Mouse (Mus musculus) limb, embryonic 14.5 days (tissue): ENCODE measurements around the gene Cd36. TPM values are rescaled to one million over a fixed set of nuclear protein-coding genes. Genes with fewer than 3 reads are reported as not detected.

Experiments
- ATAC-seq: fragments of 200-750 bp; cut with Nextera tagmentation; 2 replicates; pipeline ENCODE4 v1.8.0; 2017; ENCODE audit warnings: low read depth, moderate number of reproducible peaks, moderate TSS enrichment; ENCODE audit not compliant: low FRiP score
- DNase-seq: peaks from one replicate; pipeline ENCODE4 v3.0.0-alpha.2; 2015; ENCODE audit warnings: low spot score
- H3K27ac ChIP-seq: fragments of 300-500 bp; sonication (generic); replicated peaks from 2 replicates; pipeline ENCODE4 v1.5.1; 2014; ENCODE audit warnings: low read depth, mild to moderate bottlenecking, low read length, moderate library complexity, mixed read lengths
- H3K27me3 ChIP-seq: fragments of 300-500 bp; sonication (generic); 2 replicates; pipeline ENCODE4 v1.6.1; 2014; ENCODE audit warnings: low read length, mixed read lengths; ENCODE audit not compliant: control insufficient read depth, insufficient read depth
- H3K36me3 ChIP-seq: fragments of 300-500 bp; sonication (generic); 2 replicates; pipeline ENCODE4 v1.6.1; 2014; ENCODE audit warnings: mild to moderate bottlenecking, low read length, moderate library complexity, mixed read lengths; ENCODE audit not compliant: control insufficient read depth, insufficient read depth
- H3K4me1 ChIP-seq: fragments of 300-500 bp; sonication (generic); 2 replicates; pipeline ENCODE4 v1.6.1; 2014; ENCODE audit warnings: antibody characterized with exemption, low read length, mixed read lengths; ENCODE audit not compliant: control insufficient read depth, insufficient read depth
- H3K4me2 ChIP-seq: fragments of 300-500 bp; sonication (generic); replicated peaks from 2 replicates; pipeline ENCODE4 v1.6.1; 2014; ENCODE audit warnings: low read depth, mild to moderate bottlenecking, low read length, moderate library complexity; ENCODE audit not compliant: severe bottlenecking
- H3K4me3 ChIP-seq: fragments of 300-500 bp; sonication (generic); replicated peaks from 2 replicates; pipeline ENCODE4 v1.5.1; 2014; ENCODE audit warnings: low read length
- H3K9ac ChIP-seq: fragments of 300-500 bp; sonication (generic); 2 replicates; pipeline ENCODE4 v1.6.1; 2014; ENCODE audit warnings: mild to moderate bottlenecking, low read depth, low read length, moderate library complexity; ENCODE audit not compliant: severe bottlenecking
- H3K9me3 ChIP-seq: fragments of 300-500 bp; sonication (generic); 2 replicates; pipeline ENCODE4 v1.6.1; 2016; ENCODE audit warnings: low read length; ENCODE audit not compliant: control insufficient read depth
- POLR2A ChIP-seq: fragments of 200-500 bp; IDR thresholded peaks from 2 replicates; pipeline ENCODE4 v1.8.0; 2012; ENCODE audit warnings: inconsistent platforms, mild to moderate bottlenecking, moderate library complexity, borderline replicate concordance; ENCODE audit not compliant: insufficient read depth, insufficient read length; ENCODE audit errors: extremely low read depth
- WGBS: fragments of 180-500 bp; shearing (Covaris S2); extraction: QIAGEN DNeasy Blood & Tissue Kit; methylation state at CpG from one replicate; pipeline ENCODE4 v1.1.7; 2014; 5-methylcytosine and 5-hydroxymethylcytosine counted together
- polyA plus RNA-seq, 2 experiments: library from polyadenylated mRNA; depleted of rRNA in 1 of 2; stranded (reverse) in 1 of 2; unstranded in 1 of 2; fragments of >200 nt; fragmentation: Nextera tagmentation in 1 of 2; extraction: Ambion mirVana in 1 of 2; gene quantifications; 2 replicates each; pipeline versions ENCODE4 v1.2.1 to v1.2.3; 2012 to 2014

Gene Cd36
- polyA plus RNA-seq, 2 experiments = 16.4 to 26.8 TPM

GRCm38 (mm10) chr5:17849582-17849981, 39.0 kb downstream of the Cd36 start:
- Histone ChIP-seq H3K9ac (no peak overlapping the region), H3K4me2 (no peak overlapping the region), H3K9me3 (no peaks in the 10 kb centered on the region), H3K4me1 (no peaks in the 10 kb centered on the region), H3K27me3 (no peaks in the 10 kb centered on the region), H3K4me3 (no peak overlapping the region), H3K36me3 (no peaks in the 10 kb centered on the region), H3K27ac (no peak overlapping the region)
- WGBS = 78% methylated on average over 1 of the region's 1 CpGs
- DNase-seq (no peak), ATAC-seq (no peak)
- TF ChIP-seq POLR2A = no peak

DNA sequence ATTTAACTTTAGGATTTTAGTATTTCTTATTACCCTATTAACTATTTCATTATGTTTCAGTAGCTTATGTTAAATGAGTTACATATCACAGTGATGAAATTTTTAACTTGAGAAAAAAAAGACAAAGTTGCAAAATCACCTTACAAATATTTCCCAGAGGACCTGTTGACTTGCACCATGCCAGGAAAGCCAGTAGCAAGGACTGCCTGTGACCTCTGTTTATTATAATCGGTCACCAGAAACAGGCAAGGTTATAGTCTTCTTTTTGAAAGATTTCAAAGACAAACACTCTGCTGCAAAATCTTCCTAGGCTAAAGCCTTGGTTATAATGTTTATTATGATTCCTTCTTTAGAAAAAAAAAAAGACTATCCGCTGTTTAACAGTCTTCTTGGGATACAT, 39.9 kb downstream of the Cd36 start:
- Histone ChIP-seq H3K4me3 (no peak overlapping the region), H3K27ac (no peak overlapping the region), H3K9ac (no peak overlapping the region), H3K9me3 (no peaks in the 10 kb centered on the region), H3K4me1 (no peaks in the 10 kb centered on the region), H3K27me3 (no peaks in the 10 kb centered on the region), H3K4me2 (no peak overlapping the region), H3K36me3 (no peaks in the 10 kb centered on the region)
- ATAC-seq (no peak), DNase-seq (no peak)
- 91% methylated on average over 2 of the region's 2 CpGs for WGBS
- TF ChIP-seq POLR2A = no peak

DNA sequence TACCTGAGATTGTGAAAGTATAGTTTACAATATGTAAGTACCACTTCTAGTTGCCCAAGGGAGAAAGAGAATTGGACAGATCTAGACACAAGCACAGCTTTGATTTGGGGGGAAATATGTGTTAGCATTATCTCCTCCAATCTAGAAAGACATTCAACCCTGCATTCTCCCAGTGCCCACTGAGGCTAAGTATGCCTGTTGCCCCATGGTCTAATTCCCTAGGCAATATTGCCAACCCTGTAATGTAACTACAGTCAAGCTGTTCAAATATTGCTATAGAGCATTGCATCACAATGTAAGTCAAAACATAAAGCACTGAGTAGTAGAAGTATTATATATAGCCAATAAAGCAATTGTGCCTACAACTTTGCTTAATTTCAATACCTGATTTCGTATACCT, 40.3 kb downstream of the Cd36 start:
- no peak for TF ChIP-seq POLR2A
- Histone ChIP-seq H3K36me3 (no peaks in the 10 kb centered on the region), H3K4me1 (no peaks in the 10 kb centered on the region), H3K4me2 (no peak overlapping the region), H3K9ac (no peak overlapping the region), H3K4me3 (no peak overlapping the region), H3K27me3 (no peaks in the 10 kb centered on the region), H3K9me3 (no peaks in the 10 kb centered on the region), H3K27ac (no peak overlapping the region)
- no peak for ATAC-seq
- DNase-seq = no peak
- WGBS = 83% methylated on average over 1 of the region's 1 CpGs

DNA sequence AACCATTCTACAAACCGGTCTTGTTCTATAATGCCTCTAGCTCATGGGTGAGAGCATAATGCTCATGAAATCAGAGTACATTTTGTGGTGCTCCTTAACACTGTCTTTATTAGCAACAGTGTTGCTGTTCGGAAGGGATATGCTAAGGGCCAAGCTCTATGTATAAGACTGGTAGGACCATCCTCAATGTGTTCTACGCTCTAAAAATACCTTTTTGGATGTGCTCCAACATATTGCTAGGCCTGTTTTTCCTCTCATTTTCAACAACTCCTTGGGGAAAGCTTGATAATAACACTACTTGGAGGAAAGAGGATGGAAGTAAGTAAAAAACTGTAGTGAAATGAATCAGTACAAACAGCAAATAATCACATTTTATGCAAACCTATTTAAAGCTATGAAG, 44.7 kb downstream of the Cd36 start:
- no peak for ATAC-seq
- Histone ChIP-seq H3K9ac (no peak overlapping the region), H3K27ac (0 out of 2 replicates have a peak overlapping the region, but pooled peaks have one; percentile 35), H3K36me3 (no peaks in the 10 kb centered on the region), H3K4me2 (no peak overlapping the region), H3K27me3 (no peaks in the 10 kb centered on the region), H3K4me3 (no peak overlapping the region), H3K9me3 (no peaks in the 10 kb centered on the region), H3K4me1 (no peaks in the 10 kb centered on the region)
- WGBS = 65% methylated on average over 3 of the region's 3 CpGs
- DNase-seq = peak; percentile 60
- no peak for TF ChIP-seq POLR2A

DNA sequence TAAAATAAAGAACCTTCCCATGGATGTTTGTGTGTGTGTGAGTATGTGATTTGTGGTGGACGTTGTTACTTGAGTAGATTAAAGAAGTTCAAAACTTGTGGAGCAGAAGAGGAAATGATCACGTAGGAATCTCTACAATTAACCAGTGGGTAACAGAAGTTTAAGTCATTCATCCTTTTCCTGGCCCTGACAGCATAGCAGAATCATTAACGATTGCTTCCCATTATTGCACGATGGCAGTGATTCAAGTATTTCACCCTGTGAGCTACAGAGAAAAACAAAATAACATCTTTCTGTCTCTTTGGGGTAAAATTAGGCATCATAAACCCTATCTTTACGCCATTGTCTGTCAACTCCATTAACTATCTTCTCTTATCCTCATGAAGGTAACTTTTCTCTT, 45.3 kb downstream of the Cd36 start:
- no peak overlapping the region for H3K27ac ChIP-seq
- DNase-seq (peak; percentile 9), ATAC-seq (no peak)
- no peak overlapping the region for H3K4me2 ChIP-seq
- no peaks in the 10 kb centered on the region for H3K9me3 ChIP-seq
- H3K27me3 ChIP-seq = no peaks in the 10 kb centered on the region
- H3K4me1 ChIP-seq = no peaks in the 10 kb centered on the region
- no peak overlapping the region for H3K4me3 ChIP-seq
- H3K36me3 ChIP-seq = no peaks in the 10 kb centered on the region
- 66% methylated on average over 5 of the region's 5 CpGs for WGBS
- TF ChIP-seq POLR2A = no peak
- no peak overlapping the region for H3K9ac ChIP-seq
